Mouse (Mus musculus) stomach, embryonic 14.5 days (tissue): ENCODE data around the gene Zic4. TPM values are rescaled to one million over a fixed set of nuclear protein-coding genes. Genes with fewer than 3 reads are reported as not detected.

Experiments used
- ATAC-seq: fragments of 200-750 bp; cut with Nextera tagmentation; 2 replicates; pipeline ENCODE4 v1.8.0; 2017; ENCODE audit warnings: low read depth, moderate TSS enrichment; ENCODE audit not compliant: insufficient number of reproducible peaks, insufficient read depth, low FRiP score
- H3K27ac ChIP-seq: fragments of 300-500 bp; sonication (generic); 2 replicates; pipeline ENCODE4 v1.5.1; 2014; ENCODE audit warnings: mild to moderate bottlenecking, low read length, moderate library complexity, mixed read lengths
- H3K27me3 ChIP-seq: fragments of 300-500 bp; sonication (generic); 2 replicates; pipeline ENCODE4 v1.6.1; 2014; ENCODE audit warnings: low read length, control low read depth, mixed read lengths; ENCODE audit not compliant: control insufficient read depth, insufficient read depth
- H3K36me3 ChIP-seq: fragments of 300-500 bp; sonication (generic); 2 replicates; pipeline ENCODE4 v1.6.1; 2014; ENCODE audit warnings: mild to moderate bottlenecking, control low read depth, low read length, moderate library complexity, mixed read lengths; ENCODE audit not compliant: control insufficient read depth, insufficient read depth
- H3K4me1 ChIP-seq: fragments of 300-500 bp; sonication (generic); 2 replicates; pipeline ENCODE4 v1.6.1; 2014; ENCODE audit warnings: low read length, control low read depth, mixed read lengths; ENCODE audit not compliant: control insufficient read depth, insufficient read depth
- H3K4me2 ChIP-seq: fragments of 300-500 bp; sonication (generic); replicated peaks from 2 replicates; pipeline ENCODE4 v1.6.1; 2014; ENCODE audit warnings: low read depth, low read length, control low read depth
- H3K4me3 ChIP-seq: fragments of 300-500 bp; sonication (generic); 2 replicates; pipeline ENCODE4 v1.5.1; 2014; ENCODE audit warnings: low read depth, low read length, control low read depth
- H3K9ac ChIP-seq: fragments of 300-500 bp; sonication (generic); replicated peaks from 2 replicates; pipeline ENCODE4 v1.6.1; 2014; ENCODE audit warnings: low read depth, mild to moderate bottlenecking, control low read depth, low read length, moderate library complexity, mixed read lengths
- H3K9me3 ChIP-seq: fragments of 300-500 bp; sonication (generic); 2 replicates; pipeline ENCODE4 v1.6.1; 2016; ENCODE audit warnings: low read depth, low read length, control low read depth; ENCODE audit not compliant: control insufficient read depth
- WGBS: fragments of 180-500 bp; shearing (Covaris S2); extraction: QIAGEN DNeasy Blood & Tissue Kit; methylation state at CpG from one replicate; pipeline ENCODE4 v1.1.7; 2014; 5-methylcytosine and 5-hydroxymethylcytosine counted together
- polyA plus RNA-seq: library from polyadenylated mRNA; unstranded; fragments of >200 nt; fragmentation: Nextera tagmentation; extraction: Ambion mirVana; gene quantifications from 2 replicates; pipeline ENCODE4 v1.2.1, GENCODE M21; 2014

The Zic4 gene
- polyA plus RNA-seq, 1 experiment from 2014 or later: not detected

- Histone ChIP-seq H3K4me2 (no peak overlapping the region), H3K27ac (no peak overlapping the region), H3K36me3 (no peaks in the 10 kb centered on the region), H3K9ac (no peak overlapping the region), H3K4me1 (no peaks in the 10 kb centered on the region), H3K9me3 (no peaks in the 10 kb centered on the region), H3K27me3 (peaks cover 71% of the 10 kb centered on the region), H3K4me3 (no peak overlapping the region)
- no peak for ATAC-seq
- WGBS: 3% methylated on average over 37 of the region's 37 CpGs
Measured at GRCm38 (mm10) chr9:91353551-91354433, 8.4 kb upstream of the Zic4 start.

DNA sequence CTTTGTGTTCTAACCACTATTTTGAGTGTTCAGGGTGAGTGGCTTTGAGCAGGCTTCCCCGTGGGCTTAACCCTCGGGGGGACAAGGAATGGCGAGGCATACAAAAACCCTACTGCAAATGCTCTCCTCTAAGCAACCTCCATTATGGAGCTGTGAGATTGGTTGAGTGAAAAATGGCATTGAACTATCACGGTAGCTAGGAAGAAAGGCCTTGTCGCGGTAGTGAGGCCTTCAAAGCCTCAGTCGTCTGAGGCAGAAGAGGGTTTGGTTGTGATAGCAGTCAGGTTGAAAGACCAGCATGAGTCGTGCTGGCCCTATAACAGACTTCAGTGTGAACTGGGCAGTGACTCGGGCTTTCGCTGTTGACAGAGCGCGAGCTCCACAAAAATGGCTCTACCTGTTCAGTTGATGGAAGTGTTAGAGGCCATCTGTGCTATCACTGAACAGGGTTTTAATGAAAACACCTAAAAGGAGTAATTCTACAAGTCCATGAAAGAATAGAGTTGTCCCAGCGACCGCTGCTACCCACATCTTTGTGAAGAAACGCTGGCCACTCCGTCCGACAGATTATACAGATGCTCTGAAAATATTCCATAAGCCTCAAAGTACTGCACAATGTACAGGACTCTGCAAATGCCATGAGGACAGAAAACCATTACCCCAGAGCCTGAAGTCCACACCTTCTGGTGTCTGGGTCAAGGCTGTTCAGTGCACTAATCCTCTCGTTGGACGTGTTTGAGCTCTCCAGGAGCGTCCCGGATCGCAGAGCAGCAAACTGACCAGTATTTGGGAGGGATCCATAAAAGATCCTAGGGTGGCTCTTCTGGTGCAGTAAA lies 7.6 kb upstream of the Zic4 start:
- H3K4me3 ChIP-seq: no peak overlapping the region
- no peaks in the 10 kb centered on the region for H3K36me3 ChIP-seq
- H3K27ac ChIP-seq: no peak overlapping the region
- H3K4me2 ChIP-seq: no peak overlapping the region
- WGBS: 3% methylated on average over 22 of the region's 22 CpGs
- peaks cover 75% of the 10 kb centered on the region for H3K27me3 ChIP-seq
- no peak overlapping the region for H3K9ac ChIP-seq
- no peaks in the 10 kb centered on the region for H3K4me1 ChIP-seq
- no peak for ATAC-seq
- no peaks in the 10 kb centered on the region for H3K9me3 ChIP-seq

DNA sequence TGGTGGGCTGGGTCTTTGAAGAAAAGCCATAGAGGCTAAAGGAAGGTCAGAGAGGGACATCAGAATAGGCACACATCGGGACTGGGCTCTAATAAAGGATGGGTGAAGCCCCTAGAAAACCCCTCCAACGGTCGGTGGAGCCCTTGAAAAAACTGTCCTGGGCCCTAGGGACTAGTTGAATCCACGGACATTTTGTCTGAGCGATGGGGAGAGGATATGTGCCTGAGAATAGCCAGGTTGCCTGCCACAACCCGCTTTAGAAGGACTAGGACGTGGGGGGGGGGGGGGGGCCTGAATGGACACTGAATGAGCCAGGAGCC lies 7.0 kb upstream of the Zic4 start:
- no peak overlapping the region for H3K4me3 ChIP-seq
- peaks cover 74% of the 10 kb centered on the region for H3K27me3 ChIP-seq
- H3K4me2 ChIP-seq: peak overlapping the region; percentile 23; the same call in 1 of the 2 replicates
- WGBS: 0% methylated on average over 7 of the region's 7 CpGs
- H3K9ac ChIP-seq: no peak overlapping the region
- H3K9me3 ChIP-seq: no peaks in the 10 kb centered on the region
- no peaks in the 10 kb centered on the region for H3K4me1 ChIP-seq
- no peak for ATAC-seq
- no peak overlapping the region for H3K27ac ChIP-seq
- H3K36me3 ChIP-seq: no peaks in the 10 kb centered on the region

- Histone ChIP-seq H3K4me2 (peak overlapping the region; percentile 23; the same call in 1 of the 2 replicates), H3K4me1 (no peaks in the 10 kb centered on the region), H3K36me3 (no peaks in the 10 kb centered on the region), H3K27me3 (peaks cover 69% of the 10 kb centered on the region), H3K9ac (no peak overlapping the region), H3K27ac (no peak overlapping the region), H3K4me3 (no peak overlapping the region), H3K9me3 (no peaks in the 10 kb centered on the region)
- peak; percentile 56 for ATAC-seq
- under 1% methylated on average over 35 of the region's 35 CpGs for WGBS
Measured at GRCm38 (mm10) chr9:91355629-91356352, 6.4 kb upstream of the Zic4 start.

- H3K27ac ChIP-seq: no peak overlapping the region
- no peak for ATAC-seq
- H3K36me3 ChIP-seq: no peaks in the 10 kb centered on the region
- WGBS: 13% methylated on average over 4 of the region's 4 CpGs
- peaks cover 64% of the 10 kb centered on the region for H3K27me3 ChIP-seq
- H3K4me3 ChIP-seq: no peak overlapping the region
- no peak overlapping the region for H3K9ac ChIP-seq
- no peaks in the 10 kb centered on the region for H3K4me1 ChIP-seq
- no peak overlapping the region for H3K4me2 ChIP-seq
- no peaks in the 10 kb centered on the region for H3K9me3 ChIP-seq
Measured at GRCm38 (mm10) chr9:91356353-91356740, 5.9 kb upstream of the Zic4 start.

- H3K4me1 ChIP-seq: no peaks in the 10 kb centered on the region
- H3K4me2 ChIP-seq: no peak overlapping the region
- H3K4me3 ChIP-seq: no peak overlapping the region
- no peaks in the 10 kb centered on the region for H3K36me3 ChIP-seq
- 5% methylated on average over 3 of the region's 3 CpGs for WGBS
- no peak overlapping the region for H3K27ac ChIP-seq
- H3K9me3 ChIP-seq: no peaks in the 10 kb centered on the region
- H3K9ac ChIP-seq: no peak overlapping the region
- no peak for ATAC-seq
- peaks cover 65% of the 10 kb centered on the region for H3K27me3 ChIP-seq
Measured at GRCm38 (mm10) chr9:91357321-91357720, 4.9 kb upstream of the Zic4 start.

DNA sequence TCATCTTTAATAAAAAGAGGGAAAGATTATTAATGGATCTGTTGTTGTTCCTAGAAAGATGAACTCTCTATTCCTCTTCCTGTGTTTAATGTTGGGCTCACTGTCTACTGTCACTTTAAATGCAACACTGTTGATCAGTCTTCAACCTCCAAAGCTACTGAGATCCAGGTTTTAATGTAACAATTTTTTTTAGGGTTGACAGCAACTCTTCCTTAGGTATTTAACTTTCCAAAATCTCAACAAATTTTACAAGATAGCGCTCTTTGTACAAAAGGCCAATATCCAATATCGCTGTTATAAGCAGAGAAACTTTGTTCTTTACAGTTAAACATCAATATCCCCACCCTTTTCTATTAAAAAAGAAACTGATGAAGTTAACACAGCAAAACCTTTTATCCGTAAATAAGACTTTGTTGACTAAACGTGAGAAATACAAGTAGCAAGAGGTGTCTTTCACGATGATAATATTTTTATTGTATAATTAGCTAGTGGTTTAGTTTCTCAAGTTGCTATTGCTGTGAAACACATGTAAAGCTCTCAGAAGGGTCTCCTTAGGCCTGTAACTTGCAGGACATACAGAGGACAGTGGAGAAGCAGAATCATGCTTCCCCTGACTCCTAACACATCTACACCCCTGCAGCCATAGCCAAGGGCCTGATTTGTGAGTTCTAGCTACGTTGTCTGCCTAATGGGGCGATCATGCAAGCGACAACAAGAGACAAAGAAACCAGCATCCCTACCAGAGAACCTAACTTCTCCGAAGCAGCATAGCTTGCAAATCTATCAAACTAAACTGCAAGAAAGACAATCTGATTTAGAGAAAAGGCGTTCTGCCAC lies 3.1 kb upstream of the Zic4 start:
- Histone ChIP-seq H3K9ac (no peak overlapping the region), H3K27me3 (peaks cover 61% of the 10 kb centered on the region), H3K4me1 (no peaks in the 10 kb centered on the region), H3K27ac (no peak overlapping the region), H3K36me3 (no peaks in the 10 kb centered on the region), H3K4me3 (no peak overlapping the region), H3K9me3 (no peaks in the 10 kb centered on the region), H3K4me2 (no peak overlapping the region)
- 11% methylated on average over 10 of the region's 10 CpGs for WGBS
- no peak for ATAC-seq
